Mouse (Mus musculus): ENCODE data around the gene Gsc.
"Not testable (repeated sequence)": the region's sequence is repeated elsewhere in the genome, so short reads cannot be mapped to it uniquely, and the experiment has no call there.

Gene Gsc

GRCm38 (mm10) chr12:104459377-104459776 is 13.8 kb downstream of the Gsc start:
- DNase-seq (ENCODE audit: low read depth, low spot score), result no peak

GRCm38 (mm10) chr12:104453002-104453401 is 20.1 kb downstream of the Gsc start:
- no peak for DNase-seq (ENCODE audit: low read depth, low spot score)

- no peak for DNase-seq (ENCODE audit: low read depth, low spot score)
Observed at GRCm38 (mm10) chr12:104450257-104450656, 22.9 kb downstream of the Gsc start.

- no peak for DNase-seq (ENCODE audit: low read depth, low spot score)
Observed at GRCm38 (mm10) chr12:104448099-104448498, 25.0 kb downstream of the Gsc start.

GRCm38 (mm10) chr12:104447056-104447455 is 26.1 kb downstream of the Gsc start:
- DNase-seq (ENCODE audit: low read depth, low spot score), result not testable (repeated sequence)

- DNase-seq (ENCODE audit: low read depth, low spot score), result no peak
Observed at GRCm38 (mm10) chr12:104443716-104444115, 29.4 kb downstream of the Gsc start.

- peak; percentile 67 for DNase-seq (ENCODE audit: low read depth, low spot score)
Observed at GRCm38 (mm10) chr12:104440087-104440760, 32.9 kb downstream of the Gsc start.

GRCm38 (mm10) chr12:104433951-104434735 is 39.0 kb downstream of the Gsc start:
- DNase-seq (ENCODE audit: low read depth, low spot score), result no peak

- no peak for DNase-seq (ENCODE audit: low read depth, low spot score)
Observed at GRCm38 (mm10) chr12:104433214-104433613, 39.9 kb downstream of the Gsc start.

GRCm38 (mm10) chr12:104431359-104431758 is 41.8 kb downstream of the Gsc start:
- DNase-seq (ENCODE audit: low read depth, low spot score), result no peak

GRCm38 (mm10) chr12:104426915-104427314 is 46.2 kb downstream of the Gsc start:
- no peak for DNase-seq (ENCODE audit: low read depth, low spot score)

GRCm38 (mm10) chr12:104425591-104425990 is 47.5 kb downstream of the Gsc start:
- DNase-seq (ENCODE audit: low read depth, low spot score), result no peak

- no peak for DNase-seq (ENCODE audit: low read depth, low spot score)
Observed at GRCm38 (mm10) chr12:104422615-104423392, 50.3 kb downstream of the Gsc start.

Data from retina, postnatal 7 days (tissue).